Mouse (Mus musculus): ENCODE data around the gene Pp2d1.

Gene Pp2d1

GRCm38 (mm10) chr17:53479604-53480041, 59.6 kb downstream of the Pp2d1 start:
- DNase-seq (ENCODE audit: low spot score in 2 of 2) = peak; percentile 34 to 45

DNA sequence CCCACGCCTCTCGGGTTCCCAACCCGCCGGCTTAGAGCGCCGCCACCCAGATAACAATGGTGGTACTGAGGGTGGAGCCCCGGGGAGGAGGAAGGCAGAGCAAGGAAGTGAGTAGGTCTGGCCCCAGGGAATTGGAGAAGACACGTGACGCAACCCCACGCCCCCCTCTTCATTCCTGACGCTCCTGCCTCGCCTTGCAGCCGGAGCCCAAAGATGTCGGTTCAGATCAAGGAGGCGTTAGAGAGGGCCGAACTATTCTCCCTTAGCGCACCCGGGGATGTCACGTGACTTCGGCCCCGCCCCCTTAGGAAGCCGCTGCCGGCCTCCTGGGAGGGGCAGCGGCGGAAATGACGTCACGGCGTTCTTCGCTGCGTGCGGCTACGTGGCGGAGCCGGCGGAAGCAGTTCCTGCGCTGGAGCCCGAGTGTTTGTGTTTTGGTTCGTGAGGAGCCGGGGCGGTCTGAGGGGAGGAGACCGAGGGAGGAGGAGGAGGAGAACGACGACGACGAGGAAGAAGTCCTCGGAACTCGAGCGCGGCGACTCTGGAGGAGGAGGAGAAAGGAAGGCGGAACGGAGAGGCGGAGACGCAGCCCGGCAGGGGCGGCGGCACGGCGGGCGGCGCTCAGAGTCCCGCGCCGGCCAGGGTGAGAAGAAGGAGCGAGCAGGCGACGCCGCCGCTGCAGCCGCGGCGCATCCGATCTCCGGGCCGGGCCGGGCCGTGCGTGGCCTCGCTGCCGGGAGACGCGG, 60.2 kb downstream of the Pp2d1 start, which contains the start of gene Rab5a:
TSS of gene Rab5a (plus strand) at position 377 of the 746 bp plus-strand sequence.
- peak; percentile 99 for DNase-seq (ENCODE audit: low spot score in 2 of 2)

- DNase-seq (ENCODE audit: low spot score in 2 of 2) = no peak
These were observed 61.0 kb downstream of the Pp2d1 start for GRCm38 (mm10) chr17:53478066-53478857.

DNA sequence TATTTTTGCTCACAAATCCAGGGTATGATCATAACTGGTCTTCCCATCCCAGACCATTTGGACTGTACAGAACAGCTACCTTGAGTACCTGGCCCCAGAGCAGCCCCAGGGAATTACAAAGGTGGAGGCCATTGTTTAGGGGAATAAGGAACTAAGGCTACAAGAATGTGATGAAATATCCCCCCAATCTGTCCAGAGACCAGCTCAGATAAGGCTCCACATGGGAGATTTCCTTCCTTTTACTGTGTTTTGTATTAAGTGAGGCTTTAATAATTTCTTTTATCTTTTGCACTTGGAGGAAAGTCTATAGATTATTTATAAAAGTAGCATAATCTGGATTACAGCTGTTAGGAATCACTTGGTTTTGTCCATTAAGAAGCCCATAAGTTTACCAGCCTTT, 70.6 kb downstream of the Pp2d1 start:
- no peak for DNase-seq (ENCODE audit: low spot score in 2 of 2)

DNA sequence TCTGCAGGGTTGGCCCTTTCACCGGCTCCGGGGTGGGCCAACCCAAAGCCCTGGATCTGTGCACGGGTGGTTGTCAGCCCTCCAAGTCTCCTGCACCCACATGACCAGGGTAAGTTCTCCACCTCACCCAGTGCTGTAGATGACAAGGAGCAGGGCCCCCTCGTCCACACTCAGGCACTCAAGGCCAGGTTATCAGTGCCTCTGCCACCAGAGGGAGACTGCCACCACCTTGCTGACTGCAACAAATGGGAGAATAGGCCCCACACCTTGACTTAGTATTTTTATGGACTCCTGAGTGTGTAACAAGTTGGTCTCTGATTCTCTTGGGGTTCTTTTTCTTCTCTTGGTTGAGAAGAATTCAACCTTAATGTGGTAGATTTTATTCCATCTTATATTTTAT, 73.7 kb downstream of the Pp2d1 start:
- DNase-seq (ENCODE audit: low spot score in 2 of 2) = no peak

DNA sequence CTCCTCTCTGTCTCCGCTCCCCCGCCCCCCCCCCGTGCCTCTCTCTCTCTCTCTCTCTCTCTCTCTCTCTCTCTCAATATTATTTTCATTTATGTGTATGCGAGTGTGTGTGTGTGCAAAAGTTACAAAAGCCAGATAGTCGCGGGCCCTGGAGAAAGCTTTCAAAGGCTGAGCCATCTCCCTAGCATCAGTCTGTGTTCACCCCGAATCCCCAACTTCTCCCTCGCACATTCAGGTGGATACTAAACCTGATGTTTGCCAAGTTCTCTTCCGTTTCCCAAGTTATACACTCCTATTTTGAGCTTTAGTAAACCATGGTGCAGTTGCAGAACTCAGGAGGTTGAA, 75.8 kb downstream of the Pp2d1 start:
- DNase-seq (ENCODE audit: low spot score in 2 of 2) = no peak

DNA sequence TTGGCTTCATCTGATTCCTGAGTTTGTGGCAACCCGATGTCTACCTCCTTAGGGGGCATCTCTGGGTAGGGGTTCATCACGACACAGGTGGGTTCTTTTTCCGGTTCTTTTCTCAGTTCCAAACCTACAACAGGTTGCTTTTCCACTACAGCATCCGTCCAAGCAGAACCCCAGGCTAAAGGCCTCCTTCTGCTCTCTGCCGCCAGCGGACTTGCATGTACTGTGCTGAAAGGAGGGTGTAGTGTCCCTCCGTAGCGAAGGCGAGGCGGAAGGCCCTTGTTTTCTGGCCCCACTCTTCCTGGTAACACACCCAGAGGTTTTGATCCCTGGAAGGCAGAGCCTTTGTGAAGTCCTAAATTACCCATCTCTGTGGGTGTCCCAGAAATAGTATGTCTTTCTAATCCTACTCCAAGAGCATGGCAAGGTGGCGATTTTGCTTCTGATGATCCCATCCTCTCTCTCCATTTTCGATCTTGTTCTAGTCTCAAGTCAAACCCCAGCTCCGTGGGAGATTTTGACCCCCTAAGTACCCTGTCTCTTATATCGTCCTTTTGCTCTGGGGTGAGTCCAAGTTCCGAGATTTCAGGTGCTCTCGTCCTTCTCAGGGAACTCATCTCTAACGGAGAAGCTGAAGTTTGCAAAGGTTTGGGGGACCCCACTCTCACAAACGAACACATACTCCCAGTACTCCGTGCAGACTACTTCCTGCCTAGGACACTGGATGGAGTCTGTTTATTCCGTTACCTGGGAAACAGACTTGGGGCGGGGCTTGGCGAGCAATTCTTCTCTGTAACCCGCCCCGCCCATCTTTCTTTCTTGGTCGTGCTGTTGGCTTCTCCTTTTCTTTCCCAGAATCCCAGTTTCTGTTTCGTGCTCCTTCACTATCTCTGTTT, 76.4 kb downstream of the Pp2d1 start, which contains the start of gene Efhb:
TSS of gene Efhb (minus strand) at position 719 of the 893 bp plus-strand sequence.
- peak; percentile 24 to 34 for DNase-seq (ENCODE audit: low spot score in 2 of 2)

Measured in right cerebral cortex, postnatal 36 days (tissue).